Mouse (Mus musculus): ENCODE measurements at regions not wholly inside any gene's neighbourhood (a gene's known extent, or its start where the extent isn't known, plus 50 kb on each side); places are given as distances from the start of the nearest gene placed in this dataset.

DNA sequence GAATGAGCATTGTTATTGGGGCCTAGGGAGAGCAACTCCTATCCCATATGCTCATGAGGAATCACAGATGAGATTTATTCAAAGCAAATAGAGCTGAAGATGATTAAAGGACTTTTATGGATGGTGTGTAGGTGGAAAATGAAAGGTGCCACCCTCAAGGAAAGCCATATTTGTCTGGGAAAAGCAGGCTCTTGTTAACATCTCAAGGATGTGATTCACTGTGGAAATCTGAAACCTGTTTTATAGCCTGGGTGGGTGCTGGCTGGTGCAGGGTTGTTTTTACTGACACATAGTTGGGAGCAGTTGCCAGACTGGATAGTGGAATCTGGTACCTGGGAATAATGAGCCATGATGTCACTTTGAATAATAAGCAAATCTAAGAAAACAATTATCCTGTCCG lies 70.7 kb upstream of the Cask start:
- no peak for DNase-seq

DNA sequence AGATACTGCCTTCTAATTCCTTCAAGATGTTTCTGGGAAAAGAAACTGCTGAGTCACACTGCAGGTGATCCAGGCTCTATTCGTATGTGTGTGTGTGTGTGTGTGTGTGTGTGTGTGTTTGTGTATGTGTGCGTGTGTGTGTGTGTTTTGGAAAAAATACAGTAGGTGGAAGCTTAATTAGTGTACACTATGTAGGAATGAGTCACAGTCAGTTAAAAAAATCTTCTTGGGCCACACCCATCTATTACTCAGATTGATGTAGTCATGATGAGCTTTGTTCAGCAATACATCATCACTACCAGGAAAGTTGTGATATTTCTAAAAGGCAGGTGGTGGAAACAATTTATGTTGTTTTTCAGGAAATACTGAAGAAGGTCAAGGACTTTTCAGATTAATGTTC lies 67.5 kb upstream of the Cask start:
- DNase-seq = peak in 1 of 2 experiments; percentile 15

Data from kidney, postnatal 25 days (tissue).